Mouse (Mus musculus) ES-Bruce4 (cell line): ENCODE measurements at regions not wholly inside any gene's neighbourhood (a gene's known extent, or its start where the extent isn't known, plus 50 kb on each side); places are given as distances from the start of the nearest gene placed in this dataset.

Experiments used
- CTCF ChIP-seq: IDR thresholded peaks from one replicate; pipeline ENCODE4 v1.8.1; 2011; ENCODE audit warnings: low read depth, low read length
- POLR2A ChIP-seq: IDR thresholded peaks from one replicate; pipeline ENCODE4 v1.8.1; 2011; ENCODE audit warnings: low read length; ENCODE audit not compliant: insufficient read depth

DNA sequence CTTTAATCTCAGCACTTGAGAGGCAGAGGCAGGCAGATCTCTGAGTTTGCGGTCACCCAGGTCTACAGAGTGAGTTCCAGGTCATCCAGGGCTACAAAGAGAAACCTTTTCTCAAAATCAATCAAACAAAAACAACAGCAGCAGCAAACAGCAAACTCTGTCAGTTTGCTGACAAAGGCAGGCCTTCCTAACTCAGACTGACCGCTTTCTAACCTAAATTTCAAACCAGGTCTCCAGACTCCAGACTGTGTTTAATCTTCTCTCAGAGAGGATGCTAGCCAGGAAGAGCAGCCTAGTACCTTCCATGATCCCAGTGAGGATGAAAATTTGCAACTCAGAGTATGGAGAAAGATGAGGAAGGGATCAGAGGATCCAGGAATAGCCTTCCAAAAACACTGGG is 185.7 kb upstream of the Cpeb2 start:
- TF ChIP-seq POLR2A = no peak
- TF ChIP-seq CTCF = no peak
